ENCODE assay signal across 8 mouse cellular contexts in genomic region chr9:121276745-121277117, GRCm38 (mm10). TPM values are rescaled to one million over a fixed set of nuclear protein-coding genes. Genes with fewer than 3 reads are reported as not detected.
A peak's percentile ranks its signal among the peaks of the same experiment; 100 is the strongest.
DNase-seq lines count a peak whose midpoint lies in the region; ATAC-seq and TF ChIP-seq lines count a peak whose summit lies in the region.

No protein-coding gene starts in this region.

- no peak for ATAC-seq in kidney, postnatal 0 days (replicated peaks; ENCODE audit: low FRiP score, low read depth)
- no peak for ATAC-seq in hindbrain, embryonic 16.5 days
- ATAC-seq in midbrain, postnatal 0 days (ENCODE audit: low FRiP score), result no peak

- no peaks in the 10 kb centered on the region for H3K4me1 ChIP-seq in kidney, postnatal 0 days (replicated peaks; ENCODE audit: insufficient read depth, low read length)
- peaks cover 24% of the 10 kb centered on the region for H3K4me1 ChIP-seq in embryonic facial prominence, embryonic 10.5 days
- H3K4me1 ChIP-seq in hindbrain, embryonic 16.5 days (ENCODE audit: control insufficient read depth, insufficient read depth, low read depth, low read length), result peaks cover 10% of the 10 kb centered on the region
- no peaks in the 10 kb centered on the region for H3K4me1 ChIP-seq in midbrain, postnatal 0 days (ENCODE audit: insufficient read depth, low read length)

- no peaks in the 10 kb centered on the region for H3K36me3 ChIP-seq in kidney, postnatal 0 days (ENCODE audit: insufficient read depth, low read length)
- peaks cover 9% of the 10 kb centered on the region; the same call in 1 of the 2 replicates for H3K36me3 ChIP-seq in embryonic facial prominence, embryonic 10.5 days (replicated peaks)
- H3K36me3 ChIP-seq in hindbrain, embryonic 16.5 days (ENCODE audit: control insufficient read depth, insufficient read depth, low read length), result no peaks in the 10 kb centered on the region
- no peaks in the 10 kb centered on the region for H3K36me3 ChIP-seq in midbrain, postnatal 0 days (ENCODE audit: insufficient read depth, low read length)

- no peak for DNase-seq in kidney, postnatal 0 days (ENCODE audit: low spot score)
- no peak for DNase-seq in kidney, adult 9 months
- DNase-seq in embryonic facial prominence, embryonic 10.5 days (ENCODE audit: low spot score), result no peak
- DNase-seq in midbrain, postnatal 0 days (ENCODE audit: low spot score), result no peak
- DNase-seq in layer of hippocampus, postnatal 10 days (ENCODE audit: low spot score in 2 of 2), result no peak
- no peak for DNase-seq in left cerebral cortex, adult 9 months (ENCODE audit: low spot score in 2 of 2)
- no peak for DNase-seq in left cerebral cortex, postnatal 10 days (ENCODE audit: extremely low spot score in 1 of 2, low spot score in 2 of 2)

- H3K4me3 ChIP-seq in kidney, postnatal 0 days (replicated peaks; ENCODE audit: low read depth, low read length), result peak overlapping the region; percentile 58
- H3K4me3 ChIP-seq in embryonic facial prominence, embryonic 10.5 days, result peak overlapping the region; percentile 69
- peak overlapping the region; percentile 59 for H3K4me3 ChIP-seq in hindbrain, embryonic 16.5 days (ENCODE audit: low read length)
- peak overlapping the region; percentile 64 for H3K4me3 ChIP-seq in midbrain, postnatal 0 days (ENCODE audit: low read depth, low read length)

- no peak overlapping the region for H3K27ac ChIP-seq in kidney, postnatal 0 days
- peak overlapping the region; percentile 90 for H3K27ac ChIP-seq in embryonic facial prominence, embryonic 10.5 days (replicated peaks)
- peak overlapping the region; percentile 83; the same call in 1 of the 2 replicates for H3K27ac ChIP-seq in hindbrain, embryonic 16.5 days (ENCODE audit: low read depth, low read length)
- H3K27ac ChIP-seq in midbrain, postnatal 0 days (ENCODE audit: low read depth, low read length), result 0 out of 2 replicates have a peak overlapping the region, but pooled peaks have one; percentile 77

- peak overlapping the region; percentile 85 for H3K4me2 ChIP-seq in kidney, postnatal 0 days (ENCODE audit: low read length)
- H3K4me2 ChIP-seq in hindbrain, embryonic 16.5 days (ENCODE audit: low read length), result peak overlapping the region; percentile 78
- peak overlapping the region; percentile 73 for H3K4me2 ChIP-seq in midbrain, postnatal 0 days (ENCODE audit: low read depth, low read length, poor library complexity, severe bottlenecking)

- intact Hi-C loops in left cerebral cortex, postnatal 10 days (cut with DNase I), result no loop called here

- no peak for TF ChIP-seq CTCF in kidney, postnatal 0 days (IDR thresholded peaks at IDR 0.05; ENCODE audit: low read depth)
- TF ChIP-seq CTCF in midbrain, postnatal 0 days (IDR thresholded peaks at IDR 0.05), result no peak

- no peaks in the 10 kb centered on the region for H3K27me3 ChIP-seq in kidney, postnatal 0 days (ENCODE audit: insufficient read depth, low read length)
- H3K27me3 ChIP-seq in embryonic facial prominence, embryonic 10.5 days (replicated peaks; ENCODE audit: low read depth, poor library complexity, severe bottlenecking), result no peaks in the 10 kb centered on the region
- no peaks in the 10 kb centered on the region for H3K27me3 ChIP-seq in hindbrain, embryonic 16.5 days (replicated peaks; ENCODE audit: control insufficient read depth, insufficient read depth, low read length)
- H3K27me3 ChIP-seq in midbrain, postnatal 0 days (ENCODE audit: insufficient read depth, low read length), result no peaks in the 10 kb centered on the region

- 10% methylated on average over 15 of the region's 15 CpGs for WGBS in kidney, postnatal 0 days
- 16% methylated on average over 15 of the region's 15 CpGs for WGBS in embryonic facial prominence, embryonic 10.5 days
- WGBS in hindbrain, embryonic 16.5 days, result 19% methylated on average over 14 of the region's 15 CpGs
- 13% methylated on average over 15 of the region's 15 CpGs for WGBS in midbrain, postnatal 0 days

- H3K9me3 ChIP-seq in kidney, postnatal 0 days (replicated peaks; ENCODE audit: low read length), result no peaks in the 10 kb centered on the region
- peaks cover 2% of the 10 kb centered on the region; the same call in 1 of the 2 replicates for H3K9me3 ChIP-seq in embryonic facial prominence, embryonic 10.5 days
- no peaks in the 10 kb centered on the region for H3K9me3 ChIP-seq in hindbrain, embryonic 16.5 days (ENCODE audit: control insufficient read depth, low read length)
- H3K9me3 ChIP-seq in midbrain, postnatal 0 days (ENCODE audit: low read length), result no peaks in the 10 kb centered on the region

- H3K9ac ChIP-seq in kidney, postnatal 0 days (ENCODE audit: low read depth, low read length), result peak overlapping the region; percentile 47
- peak overlapping the region; percentile 69 for H3K9ac ChIP-seq in hindbrain, embryonic 16.5 days (ENCODE audit: low read depth, low read length)
- H3K9ac ChIP-seq in midbrain, postnatal 0 days (replicated peaks; ENCODE audit: low read length, poor library complexity, severe bottlenecking), result peak overlapping the region; percentile 63

RNA-seq across cellular contexts. Expression of gene Ulk4, which starts 0.3 kb away (rescaled TPM):
- polyA plus RNA-seq in kidney, postnatal 0 days (2015; fragmentation: Nextera tagmentation; extraction: Ambion mirVana), result 135 and 136 TPM in 2 replicates
- polyA plus RNA-seq in embryonic facial prominence, embryonic 10.5 days (2016; fragmentation: Nextera tagmentation; extraction: Ambion mirVana), result 140 TPM in 2 replicates
- 75.8 and 79.9 TPM in 2 replicates for polyA plus RNA-seq in hindbrain, embryonic 16.5 days (2015; fragmentation: Nextera tagmentation; extraction: Ambion mirVana)
- total RNA-seq in midbrain, postnatal 0 days (2014; rRNA removed), result 8.1 and 8.6 TPM in 2 replicates
- 68.0 and 80.0 TPM in 2 replicates for polyA plus RNA-seq in midbrain, postnatal 0 days (2015; fragmentation: Nextera tagmentation; extraction: Ambion mirVana)
- 1 to 10 TPM; 7.7 to 9.6 TPM for total RNA-seq in layer of hippocampus, postnatal 10 days (2021)
- total RNA-seq in left cerebral cortex, postnatal 10 days (2021), result 1 to 10 TPM; 7.2 to 7.5 TPM

RNA-seq across cellular contexts. Expression of gene Trak1, which starts 20.6 kb away (rescaled TPM):
- 11.6 and 13.0 TPM in 2 replicates for polyA plus RNA-seq in kidney, postnatal 0 days (2015; fragmentation: Nextera tagmentation; extraction: Ambion mirVana)
- 14.1 and 14.7 TPM in 2 replicates for polyA plus RNA-seq in embryonic facial prominence, embryonic 10.5 days (2016; fragmentation: Nextera tagmentation; extraction: Ambion mirVana)
- 57.8 and 59.3 TPM in 2 replicates for polyA plus RNA-seq in hindbrain, embryonic 16.5 days (2015; fragmentation: Nextera tagmentation; extraction: Ambion mirVana)
- total RNA-seq in midbrain, postnatal 0 days (2014; rRNA removed), result 107 and 154 TPM in 2 replicates
- polyA plus RNA-seq in midbrain, postnatal 0 days (2015; fragmentation: Nextera tagmentation; extraction: Ambion mirVana), result 58.7 and 61.6 TPM in 2 replicates
- 100 to 1,000 TPM; 207 to 210 TPM for total RNA-seq in layer of hippocampus, postnatal 10 days (2021)
- total RNA-seq in left cerebral cortex, postnatal 10 days (2021), result 100 to 1,000 TPM; 213 to 215 TPM
